Mouse (Mus musculus): Measurements from ENCODE around the gene Glce. TPM values are rescaled to one million over a fixed set of nuclear protein-coding genes. Genes with fewer than 3 reads are reported as not detected.

The Glce gene
- polyA plus RNA-seq, 1 experiment: 3.5 TPM

DNA sequence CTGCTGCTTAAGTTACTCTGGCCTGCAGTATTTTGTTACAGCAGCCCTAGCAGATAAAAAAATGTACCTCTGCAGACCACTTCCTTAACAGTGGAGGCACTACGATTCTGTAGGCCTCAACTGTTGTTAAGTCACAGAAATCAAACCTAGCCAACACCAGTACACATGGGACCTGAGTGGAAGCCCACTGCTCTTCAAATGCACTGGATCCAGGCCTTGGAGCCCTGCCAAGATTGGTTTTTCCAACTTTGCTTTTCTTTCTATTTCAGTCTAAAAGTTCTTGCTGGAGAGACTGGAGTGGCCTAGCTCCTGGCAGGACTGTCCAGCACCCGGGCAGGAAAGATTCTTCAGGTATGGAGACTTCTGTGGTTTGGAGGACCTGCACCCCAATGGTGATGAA, 66.2 kb downstream of the Glce start:
- no peak overlapping the region for H3K27ac ChIP-seq (ENCODE audit: control insufficient read depth, insufficient read depth, low read length)
- H3K4me1 ChIP-seq (replicated peaks; ENCODE audit: control insufficient read depth, insufficient read depth, low read length): no peaks in the 10 kb centered on the region
- TF ChIP-seq CTCF (IDR thresholded peaks at IDR 0.05; ENCODE audit: borderline replicate concordance, control insufficient read depth, extremely low read depth, insufficient read depth, low read length, poor library complexity) (no peak), POLR2A (IDR thresholded peaks at IDR 0.05; ENCODE audit: control insufficient read depth, extremely low read depth, insufficient read depth, low read length, poor library complexity) (no peak)
- DNase-seq: no peak
- H3K36me3 ChIP-seq (ENCODE audit: control insufficient read depth, insufficient read depth, low read length): no peaks in the 10 kb centered on the region; the same call in 1 of the 2 replicates
- no peak overlapping the region for H3K4me3 ChIP-seq (ENCODE audit: control insufficient read depth, insufficient read depth, low read length)
- 83% methylated on average over 2 of the region's 2 CpGs for WGBS
- H3K27me3 ChIP-seq (ENCODE audit: control insufficient read depth, insufficient read depth, low read length): no peaks in the 10 kb centered on the region

DNA sequence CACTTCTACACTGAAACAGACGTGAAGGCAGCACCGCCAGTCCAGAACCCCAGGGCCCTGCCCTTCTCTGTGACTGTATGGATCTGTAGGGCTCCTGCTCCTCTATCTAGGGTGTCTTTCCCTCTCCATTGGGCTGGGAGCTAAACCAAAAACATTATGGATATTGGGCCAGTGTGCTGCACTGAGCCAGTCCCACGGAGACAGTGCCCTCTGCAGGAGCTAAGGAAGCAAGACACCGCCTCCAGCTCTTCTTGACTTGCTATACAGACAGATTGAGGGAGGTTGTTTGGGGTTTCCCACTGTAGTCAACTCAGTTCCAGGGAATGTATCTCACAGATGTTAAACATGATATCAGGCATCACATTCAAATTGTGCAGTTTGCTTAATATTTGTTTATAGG, 71.7 kb downstream of the Glce start:
- H3K4me3 ChIP-seq (ENCODE audit: control insufficient read depth, insufficient read depth, low read length): no peak overlapping the region
- 71% methylated on average over 4 of the region's 4 CpGs for WGBS
- no peak for DNase-seq

DNA sequence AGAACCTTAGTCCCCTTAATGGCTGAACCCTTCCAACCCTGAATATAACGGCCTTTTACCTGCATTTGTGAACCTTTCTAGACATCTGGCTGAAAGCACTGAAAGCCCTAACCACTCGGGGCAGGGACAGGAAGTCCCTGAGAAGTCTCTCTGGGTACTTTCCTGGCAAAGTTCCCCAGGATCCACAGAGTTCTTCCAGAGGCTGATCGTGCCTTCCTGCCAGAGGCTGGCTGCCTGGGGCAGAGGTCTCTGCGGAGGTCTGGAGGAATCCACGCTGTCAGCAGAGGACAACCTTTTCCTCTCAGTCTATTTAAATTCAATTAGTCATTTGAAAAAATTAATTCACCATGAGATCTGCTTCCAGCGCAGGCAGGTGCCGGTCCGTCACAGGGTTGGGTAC, 73.3 kb downstream of the Glce start:
- TF ChIP-seq CTCF (IDR thresholded peaks at IDR 0.05; ENCODE audit: borderline replicate concordance, control insufficient read depth, extremely low read depth, insufficient read depth, low read length, poor library complexity) (no peak), POLR2A (IDR thresholded peaks at IDR 0.05; ENCODE audit: control insufficient read depth, extremely low read depth, insufficient read depth, low read length, poor library complexity) (no peak)
- no peaks in the 10 kb centered on the region for H3K4me1 ChIP-seq (replicated peaks; ENCODE audit: control insufficient read depth, insufficient read depth, low read length)
- no peak overlapping the region for H3K4me3 ChIP-seq (ENCODE audit: control insufficient read depth, insufficient read depth, low read length)
- WGBS: 69% methylated on average over 8 of the region's 8 CpGs
- H3K36me3 ChIP-seq (ENCODE audit: control insufficient read depth, insufficient read depth, low read length): no peaks in the 10 kb centered on the region
- H3K27ac ChIP-seq (ENCODE audit: control insufficient read depth, insufficient read depth, low read length): no peak overlapping the region
- H3K27me3 ChIP-seq (ENCODE audit: control insufficient read depth, insufficient read depth, low read length): no peaks in the 10 kb centered on the region
- DNase-seq: no peak

More for the DNA sequence above, 71.7 kb downstream of the Glce start:
- Histone ChIP-seq H3K4me1 (replicated peaks; ENCODE audit: control insufficient read depth, insufficient read depth, low read length) (no peaks in the 10 kb centered on the region), H3K36me3 (ENCODE audit: control insufficient read depth, insufficient read depth, low read length) (no peaks in the 10 kb centered on the region), H3K27me3 (ENCODE audit: control insufficient read depth, insufficient read depth, low read length) (no peaks in the 10 kb centered on the region), H3K27ac (ENCODE audit: control insufficient read depth, insufficient read depth, low read length) (no peak overlapping the region)
- TF ChIP-seq CTCF (IDR thresholded peaks at IDR 0.05; ENCODE audit: borderline replicate concordance, control insufficient read depth, extremely low read depth, insufficient read depth, low read length, poor library complexity): 0 out of 2 replicates have a peak, but pooled peaks have one; percentile 22
- no peak for TF ChIP-seq POLR2A (IDR thresholded peaks at IDR 0.05; ENCODE audit: control insufficient read depth, extremely low read depth, insufficient read depth, low read length, poor library complexity)

DNA sequence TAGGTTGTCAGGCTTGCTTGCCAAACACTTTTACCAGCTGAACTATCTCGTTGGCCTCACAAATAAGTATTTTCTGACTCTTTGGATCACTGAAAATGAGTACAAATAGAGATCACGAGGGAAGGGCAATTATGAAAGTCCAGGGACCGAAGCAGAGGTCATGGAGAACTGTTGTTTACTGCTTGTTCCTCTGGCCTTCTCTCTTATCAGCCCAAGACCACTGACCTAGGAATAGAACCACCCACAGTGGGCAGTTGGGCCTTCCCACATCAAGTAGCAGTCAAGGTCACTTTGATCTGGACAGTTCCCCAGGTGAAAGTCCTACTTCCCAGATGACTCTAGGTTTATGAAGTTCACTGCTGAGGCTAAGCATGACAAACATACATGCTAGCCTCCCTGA, 80.3 kb downstream of the Glce start:
- no peak for DNase-seq
- H3K4me3 ChIP-seq (ENCODE audit: control insufficient read depth, insufficient read depth, low read length): no peak overlapping the region
- no peaks in the 10 kb centered on the region for H3K36me3 ChIP-seq (ENCODE audit: control insufficient read depth, insufficient read depth, low read length)
- no peaks in the 10 kb centered on the region for H3K4me1 ChIP-seq (replicated peaks; ENCODE audit: control insufficient read depth, insufficient read depth, low read length)
- 94% methylated on average over 3 of the region's 3 CpGs for WGBS
- no peak for TF ChIP-seq CTCF (IDR thresholded peaks at IDR 0.05; ENCODE audit: borderline replicate concordance, control insufficient read depth, extremely low read depth, insufficient read depth, low read length, poor library complexity)
- no peak for TF ChIP-seq POLR2A (IDR thresholded peaks at IDR 0.05; ENCODE audit: control insufficient read depth, extremely low read depth, insufficient read depth, low read length, poor library complexity)
- no peak overlapping the region for H3K27ac ChIP-seq (ENCODE audit: control insufficient read depth, insufficient read depth, low read length)
- H3K27me3 ChIP-seq (ENCODE audit: control insufficient read depth, insufficient read depth, low read length): no peaks in the 10 kb centered on the region

DNA sequence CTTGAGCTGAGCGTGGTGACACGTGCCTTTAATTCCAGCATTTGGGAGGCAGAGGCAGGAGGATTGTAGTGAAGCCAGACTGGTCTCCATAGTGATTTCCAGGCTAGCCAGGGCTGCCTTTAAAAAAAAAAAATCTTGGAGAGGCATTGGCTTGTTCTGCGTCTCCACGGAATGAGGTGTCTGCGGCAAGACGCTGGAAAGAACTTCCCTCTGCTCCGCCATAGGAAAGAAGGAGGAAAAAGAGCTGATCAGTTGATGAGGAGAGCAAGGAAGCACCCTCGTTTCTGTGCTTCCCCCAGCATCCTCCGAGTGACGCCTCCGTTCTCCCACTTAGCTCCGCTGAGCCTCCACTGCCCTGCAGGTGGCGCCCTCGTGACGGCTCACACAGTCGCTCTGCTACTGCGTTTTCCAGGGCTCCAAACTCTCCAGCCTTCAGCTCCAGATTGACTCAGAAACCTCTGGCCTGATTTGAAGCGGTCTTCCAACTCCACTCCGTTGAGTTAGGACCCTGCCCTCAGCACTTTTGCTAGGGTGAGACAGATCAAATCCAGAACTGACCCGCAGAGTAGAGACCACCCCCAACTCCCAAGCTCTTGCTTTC, 82.3 kb downstream of the Glce start:
- 12% methylated on average over 20 of the region's 20 CpGs for WGBS
- Histone ChIP-seq H3K27ac (ENCODE audit: control insufficient read depth, insufficient read depth, low read length) (no peak overlapping the region), H3K36me3 (ENCODE audit: control insufficient read depth, insufficient read depth, low read length) (no peaks in the 10 kb centered on the region), H3K4me1 (replicated peaks; ENCODE audit: control insufficient read depth, insufficient read depth, low read length) (no peaks in the 10 kb centered on the region), H3K4me3 (ENCODE audit: control insufficient read depth, insufficient read depth, low read length) (no peak overlapping the region), H3K27me3 (ENCODE audit: control insufficient read depth, insufficient read depth, low read length) (no peaks in the 10 kb centered on the region)
- peak; percentile 85 for DNase-seq
- TF ChIP-seq CTCF (IDR thresholded peaks at IDR 0.05; ENCODE audit: borderline replicate concordance, control insufficient read depth, extremely low read depth, insufficient read depth, low read length, poor library complexity): peak; percentile 97
- TF ChIP-seq POLR2A (IDR thresholded peaks at IDR 0.05; ENCODE audit: control insufficient read depth, extremely low read depth, insufficient read depth, low read length, poor library complexity): no peak

DNA sequence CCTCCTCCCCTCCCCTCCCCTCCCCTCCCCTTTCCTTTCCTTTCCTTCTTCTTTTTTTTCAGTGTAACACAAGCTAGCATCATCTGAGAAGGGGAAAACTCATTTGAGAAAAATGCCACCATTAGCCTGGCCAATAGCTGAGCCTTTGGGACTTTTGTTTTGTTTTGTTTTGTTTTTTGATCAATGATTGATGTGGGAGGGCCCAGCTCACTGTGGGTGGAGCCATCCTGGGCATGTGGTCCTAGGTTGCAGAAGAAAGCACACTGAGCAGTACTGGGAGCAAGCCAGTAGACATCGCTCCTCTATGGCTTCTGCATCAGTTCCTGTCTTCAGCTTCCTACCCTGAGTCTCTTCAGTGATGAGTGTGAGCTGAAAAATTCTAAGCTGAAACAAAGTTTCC, 86.6 kb downstream of the Glce start:
- no peaks in the 10 kb centered on the region for H3K4me1 ChIP-seq (replicated peaks; ENCODE audit: control insufficient read depth, insufficient read depth, low read length)
- TF ChIP-seq POLR2A (IDR thresholded peaks at IDR 0.05; ENCODE audit: control insufficient read depth, extremely low read depth, insufficient read depth, low read length, poor library complexity): no peak
- no peak for TF ChIP-seq CTCF (IDR thresholded peaks at IDR 0.05; ENCODE audit: borderline replicate concordance, control insufficient read depth, extremely low read depth, insufficient read depth, low read length, poor library complexity)
- 91% methylated on average over 1 of the region's 1 CpGs for WGBS
- no peak for DNase-seq
- no peaks in the 10 kb centered on the region for H3K27me3 ChIP-seq (ENCODE audit: control insufficient read depth, insufficient read depth, low read length)
- no peak overlapping the region for H3K4me3 ChIP-seq (ENCODE audit: control insufficient read depth, insufficient read depth, low read length)
- H3K36me3 ChIP-seq (ENCODE audit: control insufficient read depth, insufficient read depth, low read length): no peaks in the 10 kb centered on the region
- H3K27ac ChIP-seq (ENCODE audit: control insufficient read depth, insufficient read depth, low read length): no peak overlapping the region

DNA sequence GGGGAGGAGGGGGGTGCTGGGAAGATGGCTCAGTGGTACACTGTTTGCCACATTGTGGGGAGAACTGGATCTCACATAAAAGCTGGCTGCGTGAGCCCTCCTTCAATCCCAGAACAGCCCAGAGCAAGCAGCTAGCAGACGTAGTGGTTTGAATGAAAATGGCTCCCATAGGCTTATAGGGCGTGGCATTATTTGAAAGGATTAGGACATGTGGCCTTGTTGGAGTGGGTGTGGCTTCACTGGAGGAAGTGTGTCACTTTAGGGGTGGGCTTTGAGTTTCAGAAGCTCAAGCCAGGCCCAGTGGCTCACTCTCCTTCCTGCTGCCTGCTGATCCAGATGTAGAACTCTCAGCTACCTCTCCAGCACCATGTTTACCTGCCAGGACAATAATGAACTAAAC, 90.2 kb downstream of the Glce start:
- no peak for DNase-seq
- no peak overlapping the region for H3K4me3 ChIP-seq (ENCODE audit: control insufficient read depth, insufficient read depth, low read length)
- H3K27ac ChIP-seq (ENCODE audit: control insufficient read depth, insufficient read depth, low read length): no peak overlapping the region
- H3K36me3 ChIP-seq (ENCODE audit: control insufficient read depth, insufficient read depth, low read length): no peaks in the 10 kb centered on the region
- TF ChIP-seq POLR2A (IDR thresholded peaks at IDR 0.05; ENCODE audit: control insufficient read depth, extremely low read depth, insufficient read depth, low read length, poor library complexity) (no peak), CTCF (IDR thresholded peaks at IDR 0.05; ENCODE audit: borderline replicate concordance, control insufficient read depth, extremely low read depth, insufficient read depth, low read length, poor library complexity) (no peak)
- peaks cover 2% of the 10 kb centered on the region; the same call in 1 of the 2 replicates for H3K4me1 ChIP-seq (replicated peaks; ENCODE audit: control insufficient read depth, insufficient read depth, low read length)
- H3K27me3 ChIP-seq (ENCODE audit: control insufficient read depth, insufficient read depth, low read length): no peaks in the 10 kb centered on the region
- 97% methylated on average over 3 of the region's 3 CpGs for WGBS

Data from thymus, adult 2 months (tissue).